Mouse (Mus musculus) layer of hippocampus, adult 8-10 months (tissue): ENCODE data around the gene Hcar1. TPM values are rescaled to one million over a fixed set of nuclear protein-coding genes. Genes with fewer than 3 reads are reported as not detected.

Experiments used
- DNase-seq, 2 experiments: peaks; one replicate each; pipeline ENCODE4 v3.0.0; 2022; ENCODE audit warnings: low spot score in 2 of 2
- total RNA-seq, 4 experiments: library from RNA; stranded (reverse); gene quantifications; 2 replicates each; pipeline ENCODE4 v1.2.4; 2022

Gene Hcar1
- total RNA-seq, 4 experiments from 2014 or later = 1.0 to 1.6 (median 1.2) TPM

- no peak for DNase-seq
Observed at GRCm38 (mm10) chr5:123865365-123865764, 14.5 kb downstream of the Hcar1 start, which contains the start of gene Hcar2. Hcar2 (minus strand) TSS chr5:123865499.

DNA sequence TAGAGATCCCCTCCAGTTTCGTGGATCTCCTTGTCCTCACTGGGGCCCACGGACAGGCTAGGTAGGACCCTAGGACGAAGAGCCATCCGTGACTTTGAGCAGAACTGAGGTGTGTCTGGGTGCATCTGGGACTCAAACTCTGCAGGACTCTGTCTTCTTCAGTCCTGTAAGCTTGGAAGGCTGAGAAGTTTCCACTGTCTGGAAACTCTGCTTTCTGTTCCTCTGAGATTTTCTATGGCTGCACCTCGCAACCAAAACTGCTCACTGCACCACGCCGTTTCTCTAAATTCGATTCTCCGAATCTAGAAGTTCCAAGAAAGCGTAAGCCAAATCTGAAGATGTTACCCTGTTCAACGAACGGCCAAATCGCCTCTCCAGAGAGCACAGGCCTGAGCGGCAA is 15.9 kb downstream of the Hcar1 start:
- DNase-seq = no peak

DNA sequence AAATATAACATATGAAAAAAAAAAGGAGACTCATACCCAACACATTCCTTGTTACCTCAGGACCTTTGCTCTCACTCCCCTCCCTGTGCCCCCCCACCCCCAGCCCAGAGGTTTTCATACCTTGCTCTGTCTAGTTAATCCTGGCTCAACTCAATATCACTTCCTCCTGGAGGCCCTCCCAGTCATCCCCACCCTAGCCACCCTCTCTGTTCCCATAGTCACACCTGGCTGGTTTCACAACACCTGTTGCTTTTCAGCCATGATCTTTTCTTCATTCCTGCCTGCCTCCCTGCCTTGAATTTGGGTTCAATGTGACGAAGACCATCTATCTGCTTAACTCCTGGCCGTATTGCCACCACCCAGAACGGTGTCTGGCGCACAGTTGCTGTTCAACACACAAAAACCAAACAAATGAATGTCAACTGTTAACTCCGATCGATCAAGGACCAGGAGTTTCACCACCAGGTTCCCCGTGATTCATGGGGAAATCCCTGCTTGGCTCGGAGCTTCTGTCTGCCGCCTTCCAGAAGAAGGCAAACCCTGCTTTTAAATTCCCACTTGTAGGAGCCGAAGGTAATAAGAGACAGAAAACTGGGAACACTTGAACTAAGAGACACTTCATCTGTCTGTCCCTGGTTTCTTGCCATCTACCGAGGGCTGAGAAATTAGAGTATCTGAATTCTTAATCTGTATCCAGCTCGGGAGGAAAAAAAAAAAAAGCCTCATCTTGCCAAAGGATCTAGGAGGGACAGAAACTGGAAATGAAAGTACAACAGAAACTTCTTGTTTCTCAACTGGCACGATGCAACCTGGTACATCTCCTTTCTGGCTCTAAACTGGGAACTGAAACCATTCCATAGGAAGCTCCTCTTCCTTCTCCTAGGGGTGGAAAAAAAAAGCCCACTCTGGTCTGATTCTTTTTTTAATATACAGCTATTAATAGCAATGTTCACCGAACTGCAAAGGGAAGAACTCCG is 17.2 kb downstream of the Hcar1 start:
- DNase-seq = no peak

DNA sequence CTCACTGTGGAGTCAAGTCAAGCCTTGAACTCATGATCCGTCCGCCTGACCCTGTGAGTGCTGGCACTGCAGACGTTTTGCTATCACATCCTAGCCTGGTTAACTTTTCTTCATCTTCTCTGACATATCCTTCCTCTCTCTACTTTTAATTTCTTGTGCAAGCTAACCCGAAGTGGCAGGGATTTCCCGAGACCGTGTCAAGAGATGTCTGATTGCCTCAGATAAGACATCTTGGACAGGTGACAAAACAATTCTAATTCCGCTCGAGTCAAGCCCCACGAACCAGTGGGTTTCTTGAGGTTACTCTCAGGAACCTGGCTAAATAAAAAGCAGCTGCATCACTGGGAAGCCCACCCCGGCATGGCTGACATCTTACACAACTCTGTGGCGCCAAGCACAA is 21.0 kb downstream of the Hcar1 start:
- DNase-seq = no peak

- no peak for DNase-seq
Observed at GRCm38 (mm10) chr5:123854511-123854910, 25.3 kb downstream of the Hcar1 start.

DNA sequence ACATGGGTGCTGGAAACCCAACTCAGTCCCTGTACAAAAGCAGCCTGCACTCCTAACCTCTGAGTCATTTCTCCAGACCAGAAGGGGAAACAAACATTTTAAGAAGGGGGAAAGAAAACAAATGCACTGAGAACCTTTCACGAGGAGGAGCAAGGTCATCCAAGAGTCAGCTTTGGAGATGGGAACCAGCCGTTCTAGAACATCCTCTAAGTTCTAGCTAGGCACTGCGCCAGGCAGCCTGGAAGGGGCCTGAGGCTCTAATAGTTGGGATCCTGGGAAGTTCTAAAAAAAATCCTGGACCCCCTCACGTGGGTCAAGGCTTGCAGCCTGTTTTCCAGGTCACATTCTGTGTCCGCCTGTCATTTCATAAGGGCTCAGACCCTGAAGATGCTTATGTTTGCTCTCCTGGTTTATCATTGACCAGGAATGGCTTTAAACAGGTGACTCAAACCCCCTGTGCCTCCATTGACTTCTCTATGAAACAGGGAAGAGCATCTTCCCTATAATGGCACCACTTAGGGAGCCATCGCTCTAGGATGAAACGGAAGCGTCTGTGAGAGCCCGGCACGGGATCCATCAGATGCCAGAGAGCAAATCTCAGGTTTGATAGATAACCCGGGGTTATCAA is 25.8 kb downstream of the Hcar1 start:
- DNase-seq = no peak

DNA sequence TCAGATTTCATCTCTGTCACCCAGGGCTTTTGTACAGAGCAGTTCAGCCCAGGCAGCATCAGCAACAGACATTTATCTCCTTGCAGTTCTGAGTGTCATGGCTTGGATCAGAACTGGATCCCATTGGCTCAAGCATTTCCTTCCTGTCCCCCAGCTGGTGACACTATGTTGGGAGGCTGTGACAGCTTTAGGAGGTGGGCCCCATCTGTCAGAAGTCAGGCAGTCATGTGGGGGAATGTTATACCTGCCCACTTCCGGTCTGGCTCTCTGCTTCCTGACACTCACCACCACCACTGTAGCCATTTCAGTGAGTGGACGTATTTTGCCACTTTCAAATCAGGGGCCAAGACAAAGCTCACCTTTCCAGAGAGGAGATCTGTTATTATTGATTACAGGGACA is 28.4 kb downstream of the Hcar1 start:
- DNase-seq = no peak

- no peak for DNase-seq
Observed at GRCm38 (mm10) chr5:123844316-123844715, 35.5 kb downstream of the Hcar1 start.

DNA sequence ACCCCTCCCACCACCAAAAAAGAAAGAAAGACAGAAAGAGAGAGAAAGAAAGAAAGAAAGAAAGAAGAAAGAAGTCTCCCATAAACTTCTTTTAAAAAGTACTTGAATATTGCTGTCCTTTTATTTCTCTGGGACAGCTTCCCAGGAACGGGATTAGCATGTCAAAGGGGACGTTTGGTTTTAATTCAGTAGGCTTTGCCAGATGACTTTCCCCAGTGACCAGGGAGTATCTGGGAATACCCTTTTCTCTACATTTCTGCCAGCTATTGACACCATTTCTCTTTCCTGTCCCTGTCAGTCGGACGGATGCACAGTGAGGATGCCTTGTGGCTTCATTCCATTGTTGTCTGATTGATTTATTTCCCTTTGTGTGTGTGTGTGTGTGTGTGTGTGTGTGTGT is 36.0 kb downstream of the Hcar1 start:
- no peak for DNase-seq

- DNase-seq = no peak
Observed at GRCm38 (mm10) chr5:123842935-123843282, 36.9 kb downstream of the Hcar1 start.

DNA sequence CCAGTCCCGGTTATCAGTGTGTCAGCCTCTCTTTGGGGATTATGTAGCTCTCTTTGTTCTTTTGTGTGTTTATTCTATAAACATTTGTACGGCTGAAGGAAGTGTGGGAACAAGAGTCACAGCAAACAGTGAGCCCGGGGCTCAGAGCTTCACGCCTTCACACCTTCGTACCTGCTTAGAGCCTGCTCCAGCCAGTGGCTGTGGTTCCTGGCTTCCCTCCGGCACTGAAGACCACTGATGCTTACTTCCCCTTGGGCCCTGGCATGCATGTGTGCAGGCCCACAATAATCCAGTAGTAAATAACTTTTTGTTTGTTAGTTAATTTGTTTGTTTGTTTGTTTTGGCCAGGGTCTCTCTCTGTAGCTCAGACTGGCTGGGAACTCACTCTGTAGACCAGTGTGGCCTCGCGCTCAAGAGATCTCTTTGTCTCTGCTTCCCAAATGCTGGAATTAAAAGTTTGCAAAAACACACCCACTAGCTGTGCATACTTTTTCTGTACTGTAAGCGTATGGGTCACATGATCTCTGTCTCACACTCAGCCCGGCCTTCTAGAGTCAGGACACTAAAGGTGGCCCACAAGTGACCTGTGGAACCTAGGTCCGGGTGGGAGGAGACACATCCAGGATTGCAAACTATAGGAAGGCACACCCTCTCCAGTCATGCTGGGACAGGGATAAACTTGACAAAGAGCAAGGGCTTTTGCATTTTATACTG is 37.4 kb downstream of the Hcar1 start:
- no peak for DNase-seq

- no peak for DNase-seq
Observed at GRCm38 (mm10) chr5:123837371-123837770, 42.4 kb downstream of the Hcar1 start.

DNA sequence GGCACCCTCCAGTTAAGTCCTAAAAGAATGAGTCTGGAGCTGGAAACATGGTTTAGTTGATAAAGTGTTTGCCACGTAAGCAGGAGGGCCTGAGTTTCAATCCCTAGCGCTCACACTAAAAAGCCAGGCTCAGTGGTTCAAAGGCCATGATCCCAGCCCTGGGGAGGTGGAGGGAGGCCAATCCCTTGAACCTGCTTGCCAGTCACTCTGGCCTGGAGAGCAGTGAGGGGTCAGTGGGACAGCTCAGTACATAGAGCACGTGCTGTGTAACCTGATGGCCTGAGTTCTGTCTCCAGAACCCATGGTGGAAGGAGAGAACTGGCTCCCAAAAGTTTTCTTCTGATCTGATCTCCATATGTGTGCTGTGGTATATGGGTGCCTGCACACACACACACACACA is 45.0 kb downstream of the Hcar1 start:
- DNase-seq = no peak

- no peak for DNase-seq
Observed at GRCm38 (mm10) chr5:123832309-123832708, 47.5 kb downstream of the Hcar1 start.

GRCm38 (mm10) chr5:123827659-123828091 is 52.1 kb downstream of the Hcar1 start:
- DNase-seq = peak; percentile 47 to 49

Other genes starting within 250 kb of the Hcar1 start
- 100 to 1,000 TPM; 125 to 142 (median 126) TPM for gene Clip1, start 195.4 kb downstream of the Hcar1 start, total RNA-seq
- 10 to 100 TPM; 41.5 to 54.4 (median 50.4) TPM for gene Zcchc8, start 158.9 kb downstream of the Hcar1 start, total RNA-seq
- gene Rsrc2, start 130.6 kb downstream of the Hcar1 start, total RNA-seq = 100 to 1,000 TPM in 3 of 4 experiments, 10 to 100 TPM in 1; 90.7 to 107 (median 103) TPM
- gene Kntc1, start 130.3 kb downstream of the Hcar1 start, total RNA-seq = 1 to 10 TPM in 3 of 4 experiments, under 1 TPM in 1; 0.99 to 2.9 (median 2.0) TPM
- 1 to 10 TPM in 2 of 4 experiments, under 1 TPM in 1, not detected in 1; 0.33 to 5.8 (median 5.2) TPM for gene Hcar2, start 14.5 kb downstream of the Hcar1 start, total RNA-seq
- 10 to 100 TPM; 59.4 to 66.0 (median 60.5) TPM for gene Denr, start 27.2 kb upstream of the Hcar1 start, total RNA-seq
- gene Gm43518, start 47.4 kb upstream of the Hcar1 start, total RNA-seq = 1 to 10 TPM in 3 of 4 experiments, under 1 TPM in 1; 0.87 to 2.4 (median 1.9) TPM
- gene Ccdc62, start 50.7 kb upstream of the Hcar1 start, total RNA-seq = 1 to 10 TPM; 2.1 to 7.2 (median 5.2) TPM
- 10 to 100 TPM; 33.5 to 47.0 (median 44.6) TPM for gene Hip1r, start 93.6 kb upstream of the Hcar1 start, total RNA-seq
- 10 to 100 TPM; 35.9 to 39.4 (median 36.6) TPM for gene Vps37b, start 152.2 kb upstream of the Hcar1 start, total RNA-seq
- 10 to 100 TPM; 29.4 to 33.0 (median 30.4) TPM for gene Abcb9, start 215.8 kb upstream of the Hcar1 start, total RNA-seq
- gene Ogfod2, start 232.3 kb upstream of the Hcar1 start, total RNA-seq = 10 to 100 TPM; 34.9 to 41.6 (median 38.9) TPM
- gene Arl6ip4, start 236.1 kb upstream of the Hcar1 start, total RNA-seq = 10 to 100 TPM; 46.3 to 64.6 (median 50.4) TPM